Mouse (Mus musculus) limb, embryonic 10.5 days (tissue): ENCODE data around the gene Gm49392. TPM values are rescaled to one million over a fixed set of nuclear protein-coding genes. Genes with fewer than 3 reads are reported as not detected.

Experiments
- DNase-seq: peaks from one replicate; pipeline ENCODE4 v3.0.0-alpha.2; 2017; ENCODE audit warnings: low spot score
- H3K27ac ChIP-seq: fragments of 300-500 bp; sonication (generic); 2 replicates; pipeline ENCODE4 v1.5.1; 2016; ENCODE audit warnings: mild to moderate bottlenecking
- H3K27me3 ChIP-seq: fragments of 300-500 bp; sonication (generic); 2 replicates; pipeline ENCODE4 v1.6.1; 2016; ENCODE audit warnings: low read depth, mild to moderate bottlenecking; ENCODE audit not compliant: poor library complexity, severe bottlenecking
- H3K36me3 ChIP-seq: fragments of 300-500 bp; sonication (generic); 2 replicates; pipeline ENCODE4 v1.6.1; 2016; ENCODE audit warnings: mild to moderate bottlenecking, moderate library complexity
- H3K4me1 ChIP-seq: fragments of 300-500 bp; sonication (generic); 2 replicates; pipeline ENCODE4 v1.6.1; 2016
- H3K4me3 ChIP-seq: fragments of 300-500 bp; sonication (generic); 2 replicates; pipeline ENCODE4 v1.5.1; 2016; ENCODE audit warnings: mild to moderate bottlenecking, moderate library complexity
- H3K9me3 ChIP-seq: fragments of 300-500 bp; sonication (generic); replicated peaks from 2 replicates; pipeline ENCODE4 v1.6.1; 2016; ENCODE audit warnings: mild to moderate bottlenecking
- WGBS: fragments of 180-500 bp; shearing (Covaris S2); methylation state at CpG from one replicate; pipeline ENCODE4 v1.1.7; 2016; 5-methylcytosine and 5-hydroxymethylcytosine counted together
- polyA plus RNA-seq: library from polyadenylated mRNA; unstranded; fragments of >200 nt; fragmentation: Nextera tagmentation; extraction: Ambion mirVana; gene quantifications from 2 replicates; pipeline ENCODE4 v1.2.1, GENCODE M21; 2016

Gene Gm49392
- polyA plus RNA-seq, 1 experiment from 2014 or later: 0.25 TPM

DNA sequence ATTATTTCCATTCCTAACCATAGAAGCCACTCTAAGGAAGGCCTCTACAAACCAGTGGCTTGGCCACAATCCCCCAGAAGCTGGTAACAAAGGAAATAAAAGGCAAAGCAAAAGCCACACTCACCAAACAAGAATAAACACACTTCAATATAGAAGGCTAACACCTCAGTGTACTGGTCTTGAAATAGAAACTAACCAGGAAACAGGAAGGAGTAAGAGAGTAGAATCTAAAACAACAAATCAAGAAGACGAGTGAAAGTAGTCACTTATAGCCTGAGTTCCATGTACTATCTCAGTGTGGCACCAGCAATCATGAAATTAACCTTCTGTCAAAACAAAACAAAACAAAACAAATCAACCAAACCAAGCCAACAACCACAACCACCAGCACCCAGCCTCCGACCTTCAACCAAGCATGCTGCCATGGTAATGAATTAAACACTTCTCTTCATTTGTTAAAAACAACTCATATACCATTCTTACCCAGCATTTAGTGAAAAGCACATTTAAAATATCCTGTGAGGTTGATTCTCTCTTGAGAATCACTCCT is 57.3 kb downstream of the Gm49392 start:
- Histone ChIP-seq H3K27me3 (no peaks in the 10 kb centered on the region), H3K4me3 (no peak overlapping the region), H3K4me1 (no peaks in the 10 kb centered on the region), H3K36me3 (no peaks in the 10 kb centered on the region), H3K9me3 (no peaks in the 10 kb centered on the region), H3K27ac (no peak overlapping the region)
- DNase-seq: no peak
- 77% methylated on average over 2 of the region's 2 CpGs for WGBS

- H3K4me1 ChIP-seq: no peaks in the 10 kb centered on the region
- H3K9me3 ChIP-seq: no peaks in the 10 kb centered on the region
- H3K27ac ChIP-seq: no peak overlapping the region
- 63% methylated on average over 3 of the region's 3 CpGs for WGBS
- H3K27me3 ChIP-seq: no peaks in the 10 kb centered on the region
- H3K4me3 ChIP-seq: no peak overlapping the region
- no peaks in the 10 kb centered on the region for H3K36me3 ChIP-seq
- DNase-seq: no peak
Observed at GRCm38 (mm10) chr13:60826052-60826451, 70.6 kb downstream of the Gm49392 start.

GRCm38 (mm10) chr13:60820486-60821175 is 76.1 kb downstream of the Gm49392 start:
- no peaks in the 10 kb centered on the region for H3K9me3 ChIP-seq
- no peaks in the 10 kb centered on the region for H3K36me3 ChIP-seq
- H3K4me1 ChIP-seq: no peaks in the 10 kb centered on the region
- 75% methylated on average over 3 of the region's 3 CpGs for WGBS
- no peak for DNase-seq
- no peak overlapping the region for H3K4me3 ChIP-seq
- H3K27me3 ChIP-seq: no peaks in the 10 kb centered on the region
- H3K27ac ChIP-seq: no peak overlapping the region

DNA sequence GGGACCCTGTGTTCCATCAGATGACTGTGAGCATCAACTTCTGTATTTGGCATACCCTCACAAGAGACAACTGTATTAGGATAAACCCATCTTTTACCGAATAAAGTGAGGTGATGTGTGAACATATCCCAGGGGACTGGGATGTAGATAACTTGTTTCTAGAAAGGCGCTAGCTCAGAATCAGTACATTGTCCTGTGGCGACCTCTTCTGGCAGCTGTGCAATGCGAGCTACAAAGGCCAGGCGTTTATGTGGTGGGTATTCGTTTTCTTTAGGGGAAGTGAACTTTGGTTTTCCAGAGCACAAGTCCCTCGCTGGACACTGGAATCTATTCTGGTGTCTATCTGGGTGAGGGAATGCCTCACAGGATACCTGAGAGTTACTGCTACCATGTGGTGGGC is 77.2 kb downstream of the Gm49392 start:
- 13% methylated on average over 7 of the region's 7 CpGs for WGBS
- Histone ChIP-seq H3K9me3 (no peaks in the 10 kb centered on the region), H3K4me1 (no peaks in the 10 kb centered on the region), H3K27me3 (no peaks in the 10 kb centered on the region), H3K27ac (no peak overlapping the region), H3K36me3 (no peaks in the 10 kb centered on the region), H3K4me3 (no peak overlapping the region)
- peak; percentile 58 for DNase-seq

DNA sequence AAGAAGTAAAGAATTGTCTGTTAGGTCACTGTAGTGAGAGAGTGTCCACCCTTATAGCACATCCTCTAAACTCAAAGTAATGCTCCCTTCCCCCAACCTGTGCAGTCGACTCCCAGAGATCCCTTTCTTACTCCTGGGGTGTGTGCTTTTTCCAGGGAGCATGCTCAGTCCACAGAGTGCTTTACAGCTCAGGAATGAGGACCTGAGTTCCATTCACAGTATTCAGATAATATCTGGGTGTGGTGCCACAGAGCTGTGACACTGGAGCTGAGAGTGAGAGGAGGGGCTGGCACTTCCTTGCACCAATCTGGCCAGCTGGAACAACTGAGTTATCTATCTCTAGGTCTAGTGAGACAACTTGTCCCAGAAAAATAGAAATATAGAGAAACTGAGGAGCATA is 83.0 kb downstream of the Gm49392 start:
- no peaks in the 10 kb centered on the region for H3K4me1 ChIP-seq
- H3K36me3 ChIP-seq: no peaks in the 10 kb centered on the region
- no peaks in the 10 kb centered on the region for H3K27me3 ChIP-seq
- no peak overlapping the region for H3K27ac ChIP-seq
- no peak overlapping the region for H3K4me3 ChIP-seq
- 85% methylated on average over 1 of the region's 1 CpGs for WGBS
- H3K9me3 ChIP-seq: no peaks in the 10 kb centered on the region
- no peak for DNase-seq

DNA sequence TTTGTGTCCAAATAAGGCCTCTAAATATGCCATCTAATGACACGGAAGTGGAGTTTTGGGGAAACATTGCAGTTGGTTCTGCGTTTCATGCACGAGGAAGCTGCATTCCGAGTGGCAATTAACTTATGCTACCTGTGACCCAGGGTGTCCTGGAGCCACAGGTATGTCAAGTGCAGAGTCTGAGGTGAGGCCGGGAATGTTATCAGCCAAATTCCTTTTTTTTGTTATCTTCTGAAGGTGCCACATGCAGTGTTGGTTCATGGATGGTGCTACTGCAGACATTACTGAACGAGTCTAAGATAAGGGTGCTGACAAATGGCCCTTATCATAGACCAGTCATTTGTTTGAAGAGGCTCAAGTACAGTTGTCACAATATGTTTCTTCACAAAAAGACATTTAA is 83.9 kb downstream of the Gm49392 start:
- no peak for DNase-seq
- Histone ChIP-seq H3K27me3 (no peaks in the 10 kb centered on the region), H3K9me3 (no peaks in the 10 kb centered on the region), H3K36me3 (no peaks in the 10 kb centered on the region), H3K27ac (no peak overlapping the region), H3K4me1 (no peaks in the 10 kb centered on the region), H3K4me3 (no peak overlapping the region)
- 87% methylated on average over 6 of the region's 6 CpGs for WGBS

DNA sequence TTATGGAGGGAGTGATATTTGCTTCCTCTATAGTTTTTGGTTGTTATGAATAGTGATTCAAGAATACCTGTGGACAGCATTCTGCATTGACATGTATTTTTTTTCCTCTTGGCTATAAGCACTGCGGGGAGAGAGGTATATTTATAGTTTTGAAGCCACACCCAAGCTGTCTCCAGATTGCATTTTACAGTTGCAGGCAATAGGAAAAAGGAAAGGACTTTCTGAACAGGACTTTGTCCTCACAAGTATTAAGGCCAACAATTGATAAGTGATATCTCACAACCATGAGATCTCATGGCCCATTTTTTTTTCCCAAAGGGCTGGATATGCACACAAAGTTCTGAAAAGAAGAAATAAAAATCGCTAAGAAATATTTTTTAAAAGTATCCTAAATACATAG is 87.0 kb downstream of the Gm49392 start:
- WGBS: 77% methylated on average over 2 of the region's 2 CpGs
- no peak overlapping the region for H3K27ac ChIP-seq
- no peaks in the 10 kb centered on the region for H3K4me1 ChIP-seq
- no peaks in the 10 kb centered on the region for H3K27me3 ChIP-seq
- no peaks in the 10 kb centered on the region for H3K36me3 ChIP-seq
- H3K9me3 ChIP-seq: no peaks in the 10 kb centered on the region
- H3K4me3 ChIP-seq: no peak overlapping the region
- no peak for DNase-seq

DNA sequence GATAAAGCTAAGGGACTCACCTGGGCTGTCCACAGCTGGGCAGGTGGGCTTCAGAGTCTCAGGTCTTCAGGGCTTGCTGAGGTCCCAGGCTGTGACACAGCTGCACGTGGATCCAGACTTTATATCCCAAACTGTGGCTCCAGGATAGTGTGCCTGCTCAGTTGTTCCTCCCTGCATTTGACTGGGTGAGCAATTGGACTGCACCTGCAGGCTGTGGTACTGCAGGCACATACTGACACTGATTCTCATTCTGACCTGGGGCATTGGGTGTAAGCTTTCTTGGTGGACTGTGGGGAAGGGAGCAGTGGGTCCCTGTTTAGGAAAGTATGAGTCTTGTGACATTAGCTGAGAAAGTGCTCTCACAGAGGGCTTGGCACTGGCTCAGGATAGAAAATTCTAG is 93.9 kb downstream of the Gm49392 start, which contains the start of gene Ctsll3:
Gene Ctsll3 (minus strand): TSS at position 101 of the 400 bp plus-strand sequence.
- no peaks in the 10 kb centered on the region for H3K4me1 ChIP-seq
- no peaks in the 10 kb centered on the region for H3K9me3 ChIP-seq
- H3K27me3 ChIP-seq: no peaks in the 10 kb centered on the region
- DNase-seq: no peak
- H3K27ac ChIP-seq: no peak within 1 kb of the TSS
- H3K36me3 ChIP-seq: no peaks in the 10 kb centered on the region
- 74% methylated on average over 1 of the region's 1 CpGs for WGBS
- H3K4me3 ChIP-seq: no peak within 1 kb of the TSS

Other genes starting within 250 kb of the Gm49392 start
- not detected in 2 replicates for gene BC051665, start 110.5 kb downstream of the Gm49392 start, polyA plus RNA-seq
- not detected in 2 replicates for gene Ctsll3, start 94.0 kb downstream of the Gm49392 start, polyA plus RNA-seq
- gene 4930486L24Rik, start 32.4 kb downstream of the Gm49392 start, polyA plus RNA-seq: not detected in 2 replicates
- gene Ctla2b, start 553 bp upstream of the Gm49392 start, polyA plus RNA-seq: 1.3 and 1.7 TPM in 2 replicates
- gene Tpbpb, start 8.0 kb upstream of the Gm49392 start, polyA plus RNA-seq: not detected in 2 replicates
- not detected in 2 replicates for gene Gm49393, start 38.7 kb upstream of the Gm49392 start, polyA plus RNA-seq
- 0.96 and 1.2 TPM in 2 replicates for gene Gm49391, start 39.7 kb upstream of the Gm49392 start, polyA plus RNA-seq
- 9.6 and 11.3 TPM in 2 replicates for gene Ctla2a, start 39.7 kb upstream of the Gm49392 start, polyA plus RNA-seq
- gene Tpbpa, start 45.1 kb upstream of the Gm49392 start, polyA plus RNA-seq: not detected in 2 replicates
- not detected in 2 replicates for gene Ctsj, start 109.1 kb upstream of the Gm49392 start, polyA plus RNA-seq
- not detected in 2 replicates for gene Ctsq, start 143.7 kb upstream of the Gm49392 start, polyA plus RNA-seq